Mouse (Mus musculus) limb, embryonic 14.5 days (tissue): ENCODE results near the gene Ighmbp2. TPM values are rescaled to one million over a fixed set of nuclear protein-coding genes. Genes with fewer than 3 reads are reported as not detected.

Experiments used
- ATAC-seq: fragments of 200-750 bp; cut with Nextera tagmentation; 2 replicates; pipeline ENCODE4 v1.8.0; 2017; ENCODE audit warnings: low read depth, moderate number of reproducible peaks, moderate TSS enrichment; ENCODE audit not compliant: low FRiP score
- DNase-seq: peaks from one replicate; pipeline ENCODE4 v3.0.0-alpha.2; 2015; ENCODE audit warnings: low spot score
- H3K27ac ChIP-seq: fragments of 300-500 bp; sonication (generic); replicated peaks from 2 replicates; pipeline ENCODE4 v1.5.1; 2014; ENCODE audit warnings: low read depth, mild to moderate bottlenecking, low read length, moderate library complexity, mixed read lengths
- H3K27me3 ChIP-seq: fragments of 300-500 bp; sonication (generic); 2 replicates; pipeline ENCODE4 v1.6.1; 2014; ENCODE audit warnings: low read length, mixed read lengths; ENCODE audit not compliant: control insufficient read depth, insufficient read depth
- H3K36me3 ChIP-seq: fragments of 300-500 bp; sonication (generic); 2 replicates; pipeline ENCODE4 v1.6.1; 2014; ENCODE audit warnings: mild to moderate bottlenecking, low read length, moderate library complexity, mixed read lengths; ENCODE audit not compliant: control insufficient read depth, insufficient read depth
- H3K4me1 ChIP-seq: fragments of 300-500 bp; sonication (generic); 2 replicates; pipeline ENCODE4 v1.6.1; 2014; ENCODE audit warnings: antibody characterized with exemption, low read length, mixed read lengths; ENCODE audit not compliant: control insufficient read depth, insufficient read depth
- H3K4me2 ChIP-seq: fragments of 300-500 bp; sonication (generic); replicated peaks from 2 replicates; pipeline ENCODE4 v1.6.1; 2014; ENCODE audit warnings: low read depth, mild to moderate bottlenecking, low read length, moderate library complexity; ENCODE audit not compliant: severe bottlenecking
- H3K4me3 ChIP-seq: fragments of 300-500 bp; sonication (generic); replicated peaks from 2 replicates; pipeline ENCODE4 v1.5.1; 2014; ENCODE audit warnings: low read length
- H3K9ac ChIP-seq: fragments of 300-500 bp; sonication (generic); 2 replicates; pipeline ENCODE4 v1.6.1; 2014; ENCODE audit warnings: mild to moderate bottlenecking, low read depth, low read length, moderate library complexity; ENCODE audit not compliant: severe bottlenecking
- H3K9me3 ChIP-seq: fragments of 300-500 bp; sonication (generic); 2 replicates; pipeline ENCODE4 v1.6.1; 2016; ENCODE audit warnings: low read length; ENCODE audit not compliant: control insufficient read depth
- POLR2A ChIP-seq: fragments of 200-500 bp; IDR thresholded peaks from 2 replicates; pipeline ENCODE4 v1.8.0; 2012; ENCODE audit warnings: inconsistent platforms, mild to moderate bottlenecking, moderate library complexity, borderline replicate concordance; ENCODE audit not compliant: insufficient read depth, insufficient read length; ENCODE audit errors: extremely low read depth
- WGBS: fragments of 180-500 bp; shearing (Covaris S2); extraction: QIAGEN DNeasy Blood & Tissue Kit; methylation state at CpG from one replicate; pipeline ENCODE4 v1.1.7; 2014; 5-methylcytosine and 5-hydroxymethylcytosine counted together
- polyA plus RNA-seq, 2 experiments: library from polyadenylated mRNA; depleted of rRNA in 1 of 2; stranded (reverse) in 1 of 2; unstranded in 1 of 2; fragments of >200 nt; fragmentation: Nextera tagmentation in 1 of 2; extraction: Ambion mirVana in 1 of 2; gene quantifications; 2 replicates each; pipeline versions ENCODE4 v1.2.1 to v1.2.3; 2012 to 2014

The Ighmbp2 gene
- polyA plus RNA-seq, 2 experiments: 9.9 TPM

- Histone ChIP-seq H3K9ac (no peak overlapping the region), H3K4me1 (no peaks in the 10 kb centered on the region), H3K27ac (no peak overlapping the region), H3K9me3 (no peaks in the 10 kb centered on the region), H3K36me3 (peaks cover 86% of the 10 kb centered on the region), H3K27me3 (no peaks in the 10 kb centered on the region), H3K4me3 (no peak overlapping the region), H3K4me2 (no peak overlapping the region)
- WGBS: 88% methylated on average over 3 of the region's 3 CpGs
- no peak for TF ChIP-seq POLR2A
- DNase-seq (no peak), ATAC-seq (no peak)
These were observed 7.0 kb downstream of the Ighmbp2 start for GRCm38 (mm10) chr19:3275744-3276365.

- Histone ChIP-seq H3K4me2 (no peak overlapping the region), H3K27ac (no peak overlapping the region), H3K4me3 (no peak overlapping the region), H3K36me3 (peaks cover 96% of the 10 kb centered on the region), H3K4me1 (no peaks in the 10 kb centered on the region), H3K27me3 (no peaks in the 10 kb centered on the region), H3K9ac (no peak overlapping the region), H3K9me3 (no peaks in the 10 kb centered on the region)
- no peak for TF ChIP-seq POLR2A
- ATAC-seq (no peak), DNase-seq (peak; percentile 1)
- 93% methylated on average over 9 of the region's 9 CpGs for WGBS
These were observed 9.5 kb downstream of the Ighmbp2 start for GRCm38 (mm10) chr19:3273331-3273730.

- no peaks in the 10 kb centered on the region for H3K4me1 ChIP-seq
- H3K9me3 ChIP-seq: no peaks in the 10 kb centered on the region
- ATAC-seq (no peak), DNase-seq (peak; percentile 1)
- no peaks in the 10 kb centered on the region for H3K27me3 ChIP-seq
- no peak overlapping the region for H3K4me3 ChIP-seq
- H3K27ac ChIP-seq: no peak overlapping the region
- no peak overlapping the region for H3K9ac ChIP-seq
- TF ChIP-seq POLR2A: no peak
- peaks cover 97% of the 10 kb centered on the region for H3K36me3 ChIP-seq
- 91% methylated on average over 6 of the region's 6 CpGs for WGBS
- H3K4me2 ChIP-seq: no peak overlapping the region
These were observed 11.5 kb downstream of the Ighmbp2 start for GRCm38 (mm10) chr19:3271366-3271765.

GRCm38 (mm10) chr19:3269803-3270202 is 13.0 kb downstream of the Ighmbp2 start:
- Histone ChIP-seq H3K27me3 (no peaks in the 10 kb centered on the region), H3K9me3 (no peaks in the 10 kb centered on the region), H3K27ac (no peak overlapping the region), H3K4me2 (no peak overlapping the region), H3K4me1 (no peaks in the 10 kb centered on the region), H3K36me3 (peaks cover 96% of the 10 kb centered on the region), H3K4me3 (no peak overlapping the region), H3K9ac (no peak overlapping the region)
- TF ChIP-seq POLR2A: no peak
- no peak for ATAC-seq
- 97% methylated on average over 6 of the region's 6 CpGs for WGBS
- DNase-seq: peak; percentile 1

GRCm38 (mm10) chr19:3269279-3269678 is 13.5 kb downstream of the Ighmbp2 start:
- Histone ChIP-seq H3K9ac (no peak overlapping the region), H3K27ac (no peak overlapping the region), H3K4me3 (no peak overlapping the region), H3K4me1 (no peaks in the 10 kb centered on the region), H3K27me3 (no peaks in the 10 kb centered on the region), H3K9me3 (no peaks in the 10 kb centered on the region), H3K4me2 (no peak overlapping the region), H3K36me3 (peaks cover 96% of the 10 kb centered on the region)
- ATAC-seq (no peak), DNase-seq (peak; percentile 0)
- TF ChIP-seq POLR2A: no peak
- 95% methylated on average over 8 of the region's 9 CpGs for WGBS
